Mouse (Mus musculus) heart, embryonic 10.5 days (tissue): ENCODE data around the gene Hormad1. TPM values are rescaled to one million over a fixed set of nuclear protein-coding genes. Genes with fewer than 3 reads are reported as not detected.

ENCODE experiments used
- DNase-seq: peaks from one replicate; pipeline ENCODE4 v3.0.0-alpha.2; 2017; ENCODE audit warnings: low spot score
- H3K27ac ChIP-seq: fragments of 300-500 bp; sonication (generic); 2 replicates; pipeline ENCODE4 v1.5.1; 2016; ENCODE audit warnings: mild to moderate bottlenecking
- H3K27me3 ChIP-seq: fragments of 300-500 bp; sonication (generic); 2 replicates; pipeline ENCODE4 v1.6.1; 2016; ENCODE audit warnings: mild to moderate bottlenecking; ENCODE audit not compliant: poor library complexity, insufficient read depth, severe bottlenecking
- H3K36me3 ChIP-seq: fragments of 300-500 bp; sonication (generic); 2 replicates; pipeline ENCODE4 v1.6.1; 2016; ENCODE audit warnings: mild to moderate bottlenecking, moderate library complexity
- H3K4me1 ChIP-seq: fragments of 300-500 bp; sonication (generic); 2 replicates; pipeline ENCODE4 v1.6.1; 2016; ENCODE audit warnings: mild to moderate bottlenecking
- H3K4me3 ChIP-seq: fragments of 300-500 bp; sonication (generic); 2 replicates; pipeline ENCODE4 v1.5.1; 2016; ENCODE audit warnings: mild to moderate bottlenecking, moderate library complexity
- H3K9me3 ChIP-seq: fragments of 300-500 bp; sonication (generic); 2 replicates; pipeline ENCODE4 v1.6.1; 2016; ENCODE audit warnings: mild to moderate bottlenecking, moderate library complexity
- WGBS: fragments of 180-500 bp; shearing (Covaris S2); methylation state at CpG from one replicate; pipeline ENCODE4 v1.1.7; 2016; 5-methylcytosine and 5-hydroxymethylcytosine counted together
- polyA plus RNA-seq: library from polyadenylated mRNA; unstranded; fragments of >200 nt; fragmentation: Nextera tagmentation; extraction: Ambion mirVana; gene quantifications from 2 replicates; pipeline ENCODE4 v1.2.1, GENCODE M21; 2016

Hormad1 gene
- polyA plus RNA-seq: 0.19 TPM in 1 of 2 replicates, not detected in the other

- no peak for DNase-seq
These were observed at the start of gene Hormad1 for GRCm38 (mm10) chr3:95559437-95559836. Gene Hormad1 (plus strand): TSS chr3:95559677.

GRCm38 (mm10) chr3:95511611-95512180, 47.8 kb upstream of the Hormad1 start:
- Histone ChIP-seq H3K4me3 (no peak overlapping the region), H3K36me3 (peaks cover 6% of the 10 kb centered on the region; the same call in 1 of the 2 replicates), H3K4me1 (no peaks in the 10 kb centered on the region), H3K27me3 (no peaks in the 10 kb centered on the region), H3K27ac (no peak overlapping the region), H3K9me3 (no peaks in the 10 kb centered on the region)
- no peak for DNase-seq
- 77% methylated on average over 9 of the region's 9 CpGs for WGBS

More at GRCm38 (mm10) chr3:95559437-95559836, at the start of gene Hormad1:
- 87% methylated on average over 27 of the region's 27 CpGs for whole genome bisulfite sequencing
- Histone ChIP-seq H3K27ac (no peak within 1 kb of the TSS), H3K27me3 (no peaks in the 10 kb centered on the region), H3K36me3 (no peaks in the 10 kb centered on the region), H3K4me3 (no peak within 1 kb of the TSS), H3K4me1 (no peaks in the 10 kb centered on the region), H3K9me3 (no peaks in the 10 kb centered on the region)

- peak; percentile 90 for DNase-seq
- no peak overlapping the region for H3K4me3 ChIP-seq
- H3K9me3 ChIP-seq: no peaks in the 10 kb centered on the region
- WGBS: 68% methylated on average over 3 of the region's 3 CpGs
- H3K27ac ChIP-seq: peak overlapping the region; percentile 70
- H3K27me3 ChIP-seq: no peaks in the 10 kb centered on the region
- H3K4me1 ChIP-seq: peaks cover 6% of the 10 kb centered on the region
- no peaks in the 10 kb centered on the region for H3K36me3 ChIP-seq
These were observed 42.8 kb upstream of the Hormad1 start for GRCm38 (mm10) chr3:95516614-95517041.

- Histone ChIP-seq H3K27ac (peak overlapping the region; percentile 70), H3K36me3 (no peaks in the 10 kb centered on the region), H3K4me3 (no peak overlapping the region), H3K4me1 (peaks cover 6% of the 10 kb centered on the region), H3K27me3 (no peaks in the 10 kb centered on the region), H3K9me3 (no peaks in the 10 kb centered on the region)
- DNase-seq: peak; percentile 82
- 23% methylated on average over 10 of the region's 10 CpGs for WGBS
These were observed 42.0 kb upstream of the Hormad1 start for GRCm38 (mm10) chr3:95517493-95517898.

DNA sequence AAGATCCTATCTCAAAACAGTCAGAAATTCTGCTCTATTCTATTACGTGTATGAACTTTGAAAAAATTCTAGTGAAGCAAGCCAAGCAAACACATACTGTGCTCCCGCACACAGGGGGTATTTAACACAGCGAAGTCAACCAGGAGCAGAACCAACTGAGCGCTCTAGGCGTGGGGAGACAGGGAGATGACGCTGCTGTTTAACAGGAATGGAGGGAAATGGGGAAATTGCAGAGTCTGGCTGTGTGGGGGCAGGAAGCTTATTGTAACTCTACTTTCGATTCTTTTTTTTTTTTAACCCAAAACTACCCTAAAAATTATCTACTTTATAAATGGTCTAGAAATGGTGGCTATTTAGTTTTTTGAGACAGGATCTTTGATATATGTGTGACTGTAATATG, 40.6 kb upstream of the Hormad1 start:
- H3K9me3 ChIP-seq: no peaks in the 10 kb centered on the region
- no peaks in the 10 kb centered on the region for H3K27me3 ChIP-seq
- no peak overlapping the region for H3K4me3 ChIP-seq
- H3K36me3 ChIP-seq: no peaks in the 10 kb centered on the region
- DNase-seq: no peak
- H3K27ac ChIP-seq: peak overlapping the region; percentile 70
- 71% methylated on average over 7 of the region's 7 CpGs for WGBS
- H3K4me1 ChIP-seq: peaks cover 16% of the 10 kb centered on the region

DNA sequence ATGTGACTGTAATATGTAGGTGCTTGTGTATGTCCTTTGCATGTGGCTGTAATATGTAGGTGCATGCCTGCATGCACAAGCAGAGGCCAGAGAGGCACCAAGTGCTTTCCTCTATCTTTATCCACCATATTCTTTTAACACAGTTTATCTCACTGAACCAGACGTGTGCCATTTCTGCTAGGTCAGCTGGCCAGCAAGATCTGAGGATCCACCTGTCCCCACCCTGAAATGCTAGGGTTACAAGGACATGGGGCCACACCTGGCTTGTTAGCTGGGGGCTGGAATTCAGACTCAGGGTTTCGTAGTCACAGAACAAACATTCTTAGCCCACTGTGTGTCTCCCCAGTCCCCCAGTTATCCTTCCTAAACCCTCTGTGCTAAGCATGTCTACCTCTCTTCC, 40.2 kb upstream of the Hormad1 start:
- 55% methylated on average over 2 of the region's 2 CpGs for WGBS

GRCm38 (mm10) chr3:95520100-95520499, 39.4 kb upstream of the Hormad1 start:
- Histone ChIP-seq H3K9me3 (no peaks in the 10 kb centered on the region), H3K27me3 (no peaks in the 10 kb centered on the region), H3K27ac (peak overlapping the region; percentile 64; the same call in 1 of the 2 replicates), H3K4me3 (no peak overlapping the region), H3K4me1 (peaks cover 17% of the 10 kb centered on the region), H3K36me3 (no peaks in the 10 kb centered on the region)
- WGBS: 86% methylated on average over 3 of the region's 3 CpGs
- DNase-seq: no peak

More for the DNA sequence above, 40.2 kb upstream of the Hormad1 start:
- H3K27ac ChIP-seq: peak overlapping the region; percentile 70
- peaks cover 17% of the 10 kb centered on the region for H3K4me1 ChIP-seq
- H3K36me3 ChIP-seq: no peaks in the 10 kb centered on the region
- H3K9me3 ChIP-seq: no peaks in the 10 kb centered on the region
- no peak overlapping the region for H3K4me3 ChIP-seq
- H3K27me3 ChIP-seq: no peaks in the 10 kb centered on the region
- peak; percentile 91 for DNase-seq

GRCm38 (mm10) chr3:95521168-95521567, 38.3 kb upstream of the Hormad1 start:
- DNase-seq: no peak
- H3K27me3 ChIP-seq: no peaks in the 10 kb centered on the region
- 85% methylated on average over 10 of the region's 10 CpGs for WGBS
- H3K36me3 ChIP-seq: no peaks in the 10 kb centered on the region
- 0 out of 2 replicates have a peak overlapping the region, but pooled peaks have one; percentile 11 for H3K27ac ChIP-seq
- H3K9me3 ChIP-seq: no peaks in the 10 kb centered on the region
- no peak overlapping the region for H3K4me3 ChIP-seq
- H3K4me1 ChIP-seq: peaks cover 17% of the 10 kb centered on the region

GRCm38 (mm10) chr3:95523662-95524061, 35.8 kb upstream of the Hormad1 start:
- 64% methylated on average over 3 of the region's 3 CpGs for WGBS
- H3K36me3 ChIP-seq: no peaks in the 10 kb centered on the region
- DNase-seq: no peak
- peaks cover 11% of the 10 kb centered on the region; the same call in 1 of the 2 replicates for H3K4me1 ChIP-seq
- H3K27ac ChIP-seq: 0 out of 2 replicates have a peak overlapping the region, but pooled peaks have one; percentile 30
- H3K4me3 ChIP-seq: no peak overlapping the region
- H3K27me3 ChIP-seq: no peaks in the 10 kb centered on the region
- H3K9me3 ChIP-seq: no peaks in the 10 kb centered on the region

- H3K36me3 ChIP-seq: no peaks in the 10 kb centered on the region
- H3K27me3 ChIP-seq: no peaks in the 10 kb centered on the region
- no peaks in the 10 kb centered on the region for H3K9me3 ChIP-seq
- H3K4me1 ChIP-seq: peaks cover 11% of the 10 kb centered on the region; the same call in 1 of the 2 replicates
- H3K27ac ChIP-seq: no peak overlapping the region
- no peak for DNase-seq
- no peak overlapping the region for H3K4me3 ChIP-seq
- WGBS: 63% methylated on average over 2 of the region's 2 CpGs
These were observed 34.8 kb upstream of the Hormad1 start for GRCm38 (mm10) chr3:95524673-95525072.

GRCm38 (mm10) chr3:95526111-95526510, 33.4 kb upstream of the Hormad1 start:
- Histone ChIP-seq H3K4me3 (no peak overlapping the region), H3K9me3 (no peaks in the 10 kb centered on the region), H3K36me3 (no peaks in the 10 kb centered on the region), H3K27ac (no peak overlapping the region), H3K4me1 (peaks cover 11% of the 10 kb centered on the region; the same call in 1 of the 2 replicates), H3K27me3 (no peaks in the 10 kb centered on the region)
- DNase-seq: no peak

- H3K4me1 ChIP-seq: peaks cover 11% of the 10 kb centered on the region; the same call in 1 of the 2 replicates
- H3K36me3 ChIP-seq: no peaks in the 10 kb centered on the region
- H3K9me3 ChIP-seq: no peaks in the 10 kb centered on the region
- WGBS: 85% methylated on average over 8 of the region's 8 CpGs
- no peaks in the 10 kb centered on the region for H3K27me3 ChIP-seq
- H3K27ac ChIP-seq: no peak within 1 kb of the TSS
- DNase-seq: no peak
- H3K4me3 ChIP-seq: no peak within 1 kb of the TSS
These were observed 32.8 kb upstream of the Hormad1 start, which contains the start of gene Ctss for GRCm38 (mm10) chr3:95526622-95527211. Gene Ctss (plus strand): TSS chr3:95526786.

- WGBS: 81% methylated on average over 6 of the region's 6 CpGs
- no peak overlapping the region for H3K27ac ChIP-seq
- no peaks in the 10 kb centered on the region for H3K4me1 ChIP-seq
- no peak overlapping the region for H3K4me3 ChIP-seq
- no peak for DNase-seq
- no peaks in the 10 kb centered on the region for H3K36me3 ChIP-seq
- H3K9me3 ChIP-seq: no peaks in the 10 kb centered on the region
- no peaks in the 10 kb centered on the region for H3K27me3 ChIP-seq
These were observed 29.7 kb upstream of the Hormad1 start for GRCm38 (mm10) chr3:95529814-95530213.
